Mouse (Mus musculus) olfactory bulb, adult 2 months (tissue): ENCODE data around the gene Ttc23. TPM values are rescaled to one million over a fixed set of nuclear protein-coding genes. Genes with fewer than 3 reads are reported as not detected.

Source experiments
- H3K27ac ChIP-seq: fragments of 200-500 bp; 2 replicates; pipeline ENCODE4 v1.5.1; 2012; ENCODE audit warnings: low read depth, low read length; ENCODE audit not compliant: insufficient read depth
- H3K4me1 ChIP-seq: fragments of 200-500 bp; 2 replicates; pipeline ENCODE4 v1.6.1; 2012; ENCODE audit warnings: low read length; ENCODE audit not compliant: control insufficient read depth, insufficient read depth
- H3K4me3 ChIP-seq: fragments of 200-500 bp; 2 replicates; pipeline ENCODE4 v1.5.1; 2012; ENCODE audit warnings: mild to moderate bottlenecking, low read depth, low read length, moderate library complexity; ENCODE audit not compliant: insufficient read depth
- CTCF ChIP-seq: fragments of 200-500 bp; IDR thresholded peaks from 2 replicates; pipeline ENCODE4 v1.5.1; 2012; ENCODE audit warnings: low read depth, mild to moderate bottlenecking, low read length, moderate library complexity; ENCODE audit not compliant: insufficient read depth
- POLR2A ChIP-seq: fragments of 200-500 bp; IDR thresholded peaks from 2 replicates; pipeline ENCODE4 v1.6.1; 2012; ENCODE audit warnings: mild to moderate bottlenecking, low read depth, low read length, moderate library complexity; ENCODE audit not compliant: insufficient read depth
- WGBS: fragments of 180-500 bp; shearing (Covaris S2); methylation state at CpG from one replicate; pipeline ENCODE4 v1.1.7; 2018; 5-methylcytosine and 5-hydroxymethylcytosine counted together
- polyA plus RNA-seq: library from polyadenylated mRNA; stranded (reverse); fragments of >200 nt; gene quantifications from 2 replicates; pipeline ENCODE4 v1.2.4, GENCODE M21; 2012; ENCODE audit warnings: low replicate concordance; ENCODE audit not compliant: missing spikeins, insufficient read depth, insufficient read length

The Ttc23 gene
- polyA plus RNA-seq = not detected in 2 replicates

GRCm38 (mm10) chr7:67647277-67647676 is at the start of gene Ttc23:
Gene Ttc23 (plus strand): TSS chr7:67647410.
- TF ChIP-seq POLR2A = no peak
- no peak for TF ChIP-seq CTCF
- H3K4me1 ChIP-seq = peaks cover 6% of the 10 kb centered on the region
- WGBS = 6% methylated on average over 5 of the region's 5 CpGs
- H3K4me3 ChIP-seq = no peak within 1 kb of the TSS
- no peak within 1 kb of the TSS for H3K27ac ChIP-seq

- TF ChIP-seq POLR2A = no peak
- TF ChIP-seq CTCF = no peak
- no peaks in the 10 kb centered on the region for H3K4me1 ChIP-seq
- no peak overlapping the region for H3K4me3 ChIP-seq
- 78% methylated on average over 3 of the region's 3 CpGs for WGBS
- no peak overlapping the region for H3K27ac ChIP-seq
Observed at GRCm38 (mm10) chr7:67598050-67598449, 49.2 kb upstream of the Ttc23 start.

GRCm38 (mm10) chr7:67605114-67605513 is 42.1 kb upstream of the Ttc23 start:
- no peak overlapping the region for H3K4me3 ChIP-seq

GRCm38 (mm10) chr7:67606250-67606649 is 41.0 kb upstream of the Ttc23 start:
- no peak for TF ChIP-seq POLR2A
- TF ChIP-seq CTCF = no peak
- H3K4me1 ChIP-seq = 0 out of 2 replicates have a peak, but pooled peaks cover 5% of the 10 kb centered on the region
- WGBS = 88% methylated on average over 1 of the region's 1 CpGs
- H3K4me3 ChIP-seq = no peak overlapping the region
- no peak overlapping the region for H3K27ac ChIP-seq

More at GRCm38 (mm10) chr7:67605114-67605513, 42.1 kb upstream of the Ttc23 start:
- no peak for TF ChIP-seq POLR2A
- no peak for TF ChIP-seq CTCF
- no peak overlapping the region for H3K27ac ChIP-seq
- 0 out of 2 replicates have a peak, but pooled peaks cover 5% of the 10 kb centered on the region for H3K4me1 ChIP-seq
- WGBS = 93% methylated on average over 6 of the region's 6 CpGs

- Histone ChIP-seq H3K4me1 (0 out of 2 replicates have a peak, but pooled peaks cover 5% of the 10 kb centered on the region), H3K4me3 (no peak overlapping the region), H3K27ac (no peak overlapping the region)
- TF ChIP-seq POLR2A (no peak), CTCF (no peak)
- 80% methylated on average over 5 of the region's 5 CpGs for WGBS
Observed at GRCm38 (mm10) chr7:67607669-67608347, 39.4 kb upstream of the Ttc23 start.

- Histone ChIP-seq H3K4me1 (0 out of 2 replicates have a peak, but pooled peaks cover 5% of the 10 kb centered on the region), H3K4me3 (no peak overlapping the region), H3K27ac (no peak overlapping the region)
- TF ChIP-seq CTCF (no peak), POLR2A (no peak)
- 78% methylated on average over 4 of the region's 4 CpGs for WGBS
Observed at GRCm38 (mm10) chr7:67608348-67609024, 38.7 kb upstream of the Ttc23 start.

- Histone ChIP-seq H3K27ac (no peak overlapping the region), H3K4me3 (no peak overlapping the region), H3K4me1 (no peaks in the 10 kb centered on the region; the same call in 1 of the 2 replicates)
- TF ChIP-seq POLR2A (no peak), CTCF (no peak)
- 63% methylated on average over 10 of the region's 10 CpGs for WGBS
Observed at GRCm38 (mm10) chr7:67613795-67614463, 33.3 kb upstream of the Ttc23 start.

- H3K27ac ChIP-seq = no peak overlapping the region
- H3K4me1 ChIP-seq = no peaks in the 10 kb centered on the region; the same call in 1 of the 2 replicates
- 86% methylated on average over 7 of the region's 7 CpGs for WGBS
- no peak overlapping the region for H3K4me3 ChIP-seq
- TF ChIP-seq POLR2A (no peak), CTCF (no peak)
Observed at GRCm38 (mm10) chr7:67614464-67614861, 32.7 kb upstream of the Ttc23 start.
